Mouse (Mus musculus) left cerebral cortex, postnatal 4 days (tissue): ENCODE data around the gene Ndufa8. TPM values are rescaled to one million over a fixed set of nuclear protein-coding genes. Genes with fewer than 3 reads are reported as not detected.

ENCODE experiments used
- DNase-seq: peaks from one replicate; pipeline ENCODE4 v3.0.0-alpha.2; 2022
- intact Hi-C: fragments of 180-260 bp; cut with DNase I; formaldehyde crosslinking; loops from one replicate; pipeline ENCODE4 v1.15.1; 2025
- total RNA-seq, 2 experiments: library from RNA; stranded (reverse); gene quantifications; 2 replicates each; pipeline ENCODE4 v1.2.3; 2021

Ndufa8 gene
- total RNA-seq, 2 experiments from 2014 or later: 136 to 151 TPM

GRCm38 (mm10) chr2:36049567-36049954, 355 bp upstream of the Ndufa8 start:
- intact Hi-C loops: no loop called here
- DNase-seq: no peak

- intact Hi-C loops: no loop called here
- DNase-seq: no peak
Measured at GRCm38 (mm10) chr2:36048164-36048563, 1.0 kb downstream of the Ndufa8 start.

GRCm38 (mm10) chr2:36040872-36041271, 8.3 kb downstream of the Ndufa8 start:
- DNase-seq: no peak
- intact Hi-C loops: no loop called here

GRCm38 (mm10) chr2:36039297-36039985, 9.8 kb downstream of the Ndufa8 start:
- DNase-seq: no peak
- intact Hi-C loops: no loop called here

- intact Hi-C loops: no loop called here
- no peak for DNase-seq
Measured at GRCm38 (mm10) chr2:36035413-36036081, 13.7 kb downstream of the Ndufa8 start.

- intact Hi-C loops: no loop called here
- no peak for DNase-seq
Measured at GRCm38 (mm10) chr2:36034898-36035297, 14.3 kb downstream of the Ndufa8 start.

- intact Hi-C loops: no loop called here
- no peak for DNase-seq
Measured at GRCm38 (mm10) chr2:36033966-36034365, 15.2 kb downstream of the Ndufa8 start.

GRCm38 (mm10) chr2:36032884-36033283, 16.3 kb downstream of the Ndufa8 start:
- DNase-seq: no peak
- intact Hi-C loops: no loop called here

GRCm38 (mm10) chr2:36023291-36023690, 25.9 kb downstream of the Ndufa8 start:
- DNase-seq: no peak
- intact Hi-C loops: no loop called here

GRCm38 (mm10) chr2:36021385-36022159, 27.6 kb downstream of the Ndufa8 start:
- peak; percentile 90 for DNase-seq
- intact Hi-C loops: no loop called here

GRCm38 (mm10) chr2:36013010-36013409, 36.2 kb downstream of the Ndufa8 start:
- intact Hi-C loops: no loop called here
- DNase-seq: no peak

- DNase-seq: peak; percentile 38
- intact Hi-C loops: no loop called here
Measured at GRCm38 (mm10) chr2:36011331-36011825, 37.8 kb downstream of the Ndufa8 start.

GRCm38 (mm10) chr2:36010579-36010978, 38.6 kb downstream of the Ndufa8 start:
- intact Hi-C loops: no loop called here
- no peak for DNase-seq

- peak; percentile 84 for DNase-seq
- intact Hi-C loops: loop anchor here (5.0 to 10.0 kb wide), 2 partner anchors 203 to 1325 kb away; no protein-coding TSS in a partner anchor
Measured at GRCm38 (mm10) chr2:36009386-36009785, 39.8 kb downstream of the Ndufa8 start.

- intact Hi-C loops: loop anchor here (5.0 to 10.0 kb wide), 2 partner anchors 204 to 1327 kb away; no protein-coding TSS in a partner anchor
- peak; percentile 38 for DNase-seq
Measured at GRCm38 (mm10) chr2:36008071-36008470, 41.1 kb downstream of the Ndufa8 start.

- intact Hi-C loops: loop anchor here (10.0 kb wide), 1 partner anchor 1333 kb away; no protein-coding TSS in a partner anchor
- no peak for DNase-seq
Measured at GRCm38 (mm10) chr2:36002188-36002587, 47.0 kb downstream of the Ndufa8 start.

- intact Hi-C loops: loop anchor here (10.0 kb wide), 1 partner anchor 1334 kb away; no protein-coding TSS in a partner anchor
- no peak for DNase-seq
Measured at GRCm38 (mm10) chr2:36000390-36000789, 48.8 kb downstream of the Ndufa8 start.

- intact Hi-C loops: no loop called here
Measured at GRCm38 (mm10) chr2:35999212-35999611, 50.0 kb downstream of the Ndufa8 start.

GRCm38 (mm10) chr2:35998416-35998815, 50.8 kb downstream of the Ndufa8 start:
- intact Hi-C loops: no loop called here
- no peak for DNase-seq

More at GRCm38 (mm10) chr2:35999212-35999611, 50.0 kb downstream of the Ndufa8 start:
- DNase-seq: no peak

GRCm38 (mm10) chr2:35996753-35997152, 52.5 kb downstream of the Ndufa8 start:
- DNase-seq: no peak
- intact Hi-C loops: no loop called here

- no peak for DNase-seq
- intact Hi-C loops: no loop called here
Measured at GRCm38 (mm10) chr2:35994303-35994702, 54.9 kb downstream of the Ndufa8 start.
